Mouse (Mus musculus): ENCODE data around the gene Oas1e. TPM values are rescaled to one million over a fixed set of nuclear protein-coding genes. Genes with fewer than 3 reads are reported as not detected.

Gene Oas1e
- polyA plus RNA-seq, 1 experiment from 2014 or later: 0.13 TPM

DNA sequence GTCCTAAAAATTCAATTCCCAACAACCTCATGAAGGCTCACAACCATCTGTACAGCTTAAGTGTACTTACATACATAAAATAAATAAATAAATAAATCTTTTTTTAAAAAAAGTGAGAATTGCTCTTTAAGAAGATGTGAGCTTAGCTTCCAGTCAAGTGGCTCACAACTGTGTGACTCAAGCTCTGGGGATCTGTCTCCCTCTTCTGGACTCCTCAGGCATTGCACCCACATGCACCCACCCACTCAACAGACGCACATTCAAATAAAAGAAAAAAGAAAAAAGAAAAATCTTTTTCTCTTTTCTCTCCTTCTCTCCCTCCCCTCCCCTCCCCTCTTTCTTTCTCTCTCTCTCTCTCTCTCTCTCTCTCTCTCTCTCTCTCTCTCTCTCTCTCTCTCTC lies 13.7 kb downstream of the Oas1e start:
- Histone ChIP-seq H3K27ac (ENCODE audit: low read depth, low read length) (no peak overlapping the region), H3K27me3 (replicated peaks; ENCODE audit: control insufficient read depth, insufficient read depth, low read length) (no peaks in the 10 kb centered on the region), H3K4me3 (ENCODE audit: low read depth, low read length) (no peak overlapping the region), H3K36me3 (ENCODE audit: control insufficient read depth, insufficient read depth, low read length) (no peaks in the 10 kb centered on the region), H3K9ac (ENCODE audit: low read length) (no peak overlapping the region), H3K9me3 (replicated peaks; ENCODE audit: control insufficient read depth, low read length) (no peaks in the 10 kb centered on the region), H3K4me2 (ENCODE audit: low read length) (no peak overlapping the region), H3K4me1 (ENCODE audit: control insufficient read depth, insufficient read depth, low read length) (no peaks in the 10 kb centered on the region)
- 85% methylated on average over 1 of the region's 1 CpGs for WGBS
- ATAC-seq (no peak), DNase-seq (ENCODE audit: low spot score) (no peak)

- Histone ChIP-seq H3K36me3 (ENCODE audit: control insufficient read depth, insufficient read depth, low read length) (no peaks in the 10 kb centered on the region), H3K27me3 (replicated peaks; ENCODE audit: control insufficient read depth, insufficient read depth, low read length) (no peaks in the 10 kb centered on the region), H3K9ac (ENCODE audit: low read length) (no peak overlapping the region), H3K9me3 (replicated peaks; ENCODE audit: control insufficient read depth, low read length) (no peaks in the 10 kb centered on the region), H3K27ac (ENCODE audit: low read depth, low read length) (no peak overlapping the region), H3K4me1 (ENCODE audit: control insufficient read depth, insufficient read depth, low read length) (no peaks in the 10 kb centered on the region), H3K4me3 (ENCODE audit: low read depth, low read length) (no peak overlapping the region), H3K4me2 (ENCODE audit: low read length) (no peak overlapping the region)
- 63% methylated on average over 3 of the region's 3 CpGs for WGBS
- ATAC-seq (no peak), DNase-seq (ENCODE audit: low spot score) (no peak)
Measured at GRCm38 (mm10) chr5:120779922-120780321, 15.4 kb downstream of the Oas1e start.

- H3K4me2 ChIP-seq (ENCODE audit: low read length): no peak overlapping the region
- DNase-seq (ENCODE audit: low spot score) (no peak), ATAC-seq (no peak)
- no peak overlapping the region for H3K9ac ChIP-seq (ENCODE audit: low read length)
- no peaks in the 10 kb centered on the region for H3K9me3 ChIP-seq (replicated peaks; ENCODE audit: control insufficient read depth, low read length)
- WGBS: 72% methylated on average over 2 of the region's 2 CpGs
- H3K36me3 ChIP-seq (ENCODE audit: control insufficient read depth, insufficient read depth, low read length): no peaks in the 10 kb centered on the region
- H3K4me1 ChIP-seq (ENCODE audit: control insufficient read depth, insufficient read depth, low read length): no peaks in the 10 kb centered on the region
- no peaks in the 10 kb centered on the region for H3K27me3 ChIP-seq (replicated peaks; ENCODE audit: control insufficient read depth, insufficient read depth, low read length)
- H3K27ac ChIP-seq (ENCODE audit: low read depth, low read length): no peak overlapping the region
- H3K4me3 ChIP-seq (ENCODE audit: low read depth, low read length): no peak overlapping the region
Measured at GRCm38 (mm10) chr5:120778941-120779340, 16.4 kb downstream of the Oas1e start.

- H3K27me3 ChIP-seq (replicated peaks; ENCODE audit: control insufficient read depth, insufficient read depth, low read length): no peaks in the 10 kb centered on the region
- no peak within 1 kb of the TSS for H3K4me3 ChIP-seq (ENCODE audit: low read depth, low read length)
- H3K9ac ChIP-seq (ENCODE audit: low read length): no peak within 1 kb of the TSS
- H3K9me3 ChIP-seq (replicated peaks; ENCODE audit: control insufficient read depth, low read length): no peaks in the 10 kb centered on the region
- WGBS: 83% methylated on average over 9 of the region's 9 CpGs
- H3K36me3 ChIP-seq (ENCODE audit: control insufficient read depth, insufficient read depth, low read length): no peaks in the 10 kb centered on the region
- DNase-seq (ENCODE audit: low spot score) (no peak), ATAC-seq (no peak)
- H3K4me2 ChIP-seq (ENCODE audit: low read length): no peak within 1 kb of the TSS
- no peaks in the 10 kb centered on the region for H3K4me1 ChIP-seq (ENCODE audit: control insufficient read depth, insufficient read depth, low read length)
- no peak within 1 kb of the TSS for H3K27ac ChIP-seq (ENCODE audit: low read depth, low read length)
Measured at GRCm38 (mm10) chr5:120777478-120777877, 17.9 kb downstream of the Oas1e start, which contains the start of gene Oas3. Gene Oas3 (minus strand): TSS chr5:120777661.

DNA sequence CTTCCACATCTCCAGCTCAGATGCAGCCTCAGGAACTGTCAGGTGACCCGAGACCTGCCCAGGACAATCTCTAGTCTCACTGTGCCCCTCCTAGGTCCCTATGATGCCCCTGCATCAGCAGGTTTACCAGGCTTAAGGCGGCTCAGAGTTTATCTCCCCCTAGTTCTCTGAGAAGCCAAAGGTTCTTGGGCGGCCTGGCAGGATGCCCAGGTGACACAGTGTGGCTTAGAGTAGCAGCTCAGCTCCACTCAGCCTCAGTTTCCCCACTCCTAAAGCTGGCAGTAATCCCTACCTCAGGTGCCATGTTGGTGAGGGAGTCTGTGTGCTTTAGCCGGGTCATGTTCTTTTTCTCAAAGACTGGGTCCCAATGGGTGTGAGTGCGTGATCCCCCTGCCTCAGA lies 18.5 kb downstream of the Oas1e start:
- no peaks in the 10 kb centered on the region for H3K27me3 ChIP-seq (replicated peaks; ENCODE audit: control insufficient read depth, insufficient read depth, low read length)
- ATAC-seq (no peak), DNase-seq (ENCODE audit: low spot score) (no peak)
- WGBS: 86% methylated on average over 5 of the region's 5 CpGs
- H3K9me3 ChIP-seq (replicated peaks; ENCODE audit: control insufficient read depth, low read length): no peaks in the 10 kb centered on the region
- H3K36me3 ChIP-seq (ENCODE audit: control insufficient read depth, insufficient read depth, low read length): no peaks in the 10 kb centered on the region
- H3K27ac ChIP-seq (ENCODE audit: low read depth, low read length): no peak overlapping the region
- H3K4me1 ChIP-seq (ENCODE audit: control insufficient read depth, insufficient read depth, low read length): no peaks in the 10 kb centered on the region
- no peak overlapping the region for H3K4me2 ChIP-seq (ENCODE audit: low read length)
- H3K4me3 ChIP-seq (ENCODE audit: low read depth, low read length): no peak overlapping the region
- no peak overlapping the region for H3K9ac ChIP-seq (ENCODE audit: low read length)

- Histone ChIP-seq H3K27me3 (replicated peaks; ENCODE audit: control insufficient read depth, insufficient read depth, low read length) (no peaks in the 10 kb centered on the region), H3K36me3 (ENCODE audit: control insufficient read depth, insufficient read depth, low read length) (no peaks in the 10 kb centered on the region), H3K9ac (ENCODE audit: low read length) (no peak overlapping the region), H3K27ac (ENCODE audit: low read depth, low read length) (no peak overlapping the region), H3K4me1 (ENCODE audit: control insufficient read depth, insufficient read depth, low read length) (no peaks in the 10 kb centered on the region), H3K9me3 (replicated peaks; ENCODE audit: control insufficient read depth, low read length) (no peaks in the 10 kb centered on the region), H3K4me2 (ENCODE audit: low read length) (no peak overlapping the region), H3K4me3 (ENCODE audit: low read depth, low read length) (no peak overlapping the region)
- DNase-seq (ENCODE audit: low spot score) (no peak), ATAC-seq (no peak)
- whole genome bisulfite sequencing: 88% methylated on average over 14 of the region's 14 CpGs
Measured at GRCm38 (mm10) chr5:120775287-120775985, 19.9 kb downstream of the Oas1e start.

DNA sequence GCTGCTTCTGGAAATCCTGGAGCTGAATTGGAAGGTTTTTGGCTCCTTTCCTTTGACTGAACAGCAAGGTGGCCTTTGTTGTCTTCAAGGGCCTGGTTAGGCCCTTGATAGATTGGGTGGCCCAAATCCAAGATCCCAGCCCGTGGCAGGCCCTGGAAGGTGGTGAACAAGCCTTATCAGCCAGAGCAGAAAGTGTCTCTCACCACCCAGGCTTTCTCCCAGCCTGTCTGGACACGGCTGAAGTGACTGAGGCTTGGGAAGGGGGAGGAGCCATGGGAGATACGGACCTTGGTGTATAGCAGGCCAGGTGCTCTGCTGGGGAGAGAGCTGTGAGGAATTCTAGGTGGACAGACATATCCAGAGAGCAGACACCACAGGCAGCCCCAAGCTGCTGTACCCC lies 25.9 kb downstream of the Oas1e start:
- DNase-seq (ENCODE audit: low spot score) (no peak), ATAC-seq (no peak)
- no peak overlapping the region for H3K4me3 ChIP-seq (ENCODE audit: low read depth, low read length)
- H3K4me1 ChIP-seq (ENCODE audit: control insufficient read depth, insufficient read depth, low read length): no peaks in the 10 kb centered on the region
- no peak overlapping the region for H3K27ac ChIP-seq (ENCODE audit: low read depth, low read length)
- 74% methylated on average over 3 of the region's 3 CpGs for WGBS
- no peaks in the 10 kb centered on the region for H3K27me3 ChIP-seq (replicated peaks; ENCODE audit: control insufficient read depth, insufficient read depth, low read length)
- H3K9ac ChIP-seq (ENCODE audit: low read length): no peak overlapping the region
- H3K4me2 ChIP-seq (ENCODE audit: low read length): no peak overlapping the region
- no peaks in the 10 kb centered on the region for H3K36me3 ChIP-seq (ENCODE audit: control insufficient read depth, insufficient read depth, low read length)
- H3K9me3 ChIP-seq (replicated peaks; ENCODE audit: control insufficient read depth, low read length): no peaks in the 10 kb centered on the region

DNA sequence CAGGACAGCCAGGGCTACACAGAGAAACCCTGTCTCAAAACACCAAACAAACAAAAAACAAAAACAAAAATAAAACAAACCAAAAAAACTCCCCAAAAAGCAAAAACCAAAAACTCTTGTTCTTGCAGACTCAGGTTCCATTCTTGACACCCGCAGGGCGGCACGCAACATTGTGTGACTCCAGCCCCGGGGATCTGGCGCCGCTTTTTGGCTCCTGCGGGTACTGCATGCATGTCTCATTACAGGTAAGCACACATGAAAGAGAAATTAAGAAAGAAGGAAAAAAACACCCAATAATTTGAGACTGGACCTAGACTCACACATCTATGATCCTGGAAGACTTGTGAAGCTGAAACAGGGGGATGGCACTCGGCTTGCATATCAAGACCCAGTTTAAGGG lies 30.3 kb downstream of the Oas1e start:
- no peak for ATAC-seq
- no peak overlapping the region for H3K27ac ChIP-seq (ENCODE audit: low read depth, low read length)
- H3K36me3 ChIP-seq (ENCODE audit: control insufficient read depth, insufficient read depth, low read length): no peaks in the 10 kb centered on the region
- H3K4me1 ChIP-seq (ENCODE audit: control insufficient read depth, insufficient read depth, low read length): no peaks in the 10 kb centered on the region
- no peak for DNase-seq (ENCODE audit: low spot score)
- H3K27me3 ChIP-seq (replicated peaks; ENCODE audit: control insufficient read depth, insufficient read depth, low read length): no peaks in the 10 kb centered on the region
- H3K4me2 ChIP-seq (ENCODE audit: low read length): no peak overlapping the region
- WGBS: 70% methylated on average over 8 of the region's 8 CpGs
- H3K9me3 ChIP-seq (replicated peaks; ENCODE audit: control insufficient read depth, low read length): no peaks in the 10 kb centered on the region
- no peak overlapping the region for H3K4me3 ChIP-seq (ENCODE audit: low read depth, low read length)
- H3K9ac ChIP-seq (ENCODE audit: low read length): no peak overlapping the region

GRCm38 (mm10) chr5:120761901-120762300 lies 33.4 kb downstream of the Oas1e start:
- H3K4me3 ChIP-seq (ENCODE audit: low read depth, low read length): no peak overlapping the region
- H3K4me2 ChIP-seq (ENCODE audit: low read length): no peak overlapping the region
- no peak for ATAC-seq
- no peaks in the 10 kb centered on the region for H3K9me3 ChIP-seq (replicated peaks; ENCODE audit: control insufficient read depth, low read length)
- peak; percentile 25 for DNase-seq (ENCODE audit: low spot score)
- no peaks in the 10 kb centered on the region for H3K36me3 ChIP-seq (ENCODE audit: control insufficient read depth, insufficient read depth, low read length)
- no peaks in the 10 kb centered on the region for H3K4me1 ChIP-seq (ENCODE audit: control insufficient read depth, insufficient read depth, low read length)
- no peak overlapping the region for H3K27ac ChIP-seq (ENCODE audit: low read depth, low read length)
- 27% methylated on average over 6 of the region's 6 CpGs for WGBS
- H3K27me3 ChIP-seq (replicated peaks; ENCODE audit: control insufficient read depth, insufficient read depth, low read length): no peaks in the 10 kb centered on the region
- no peak overlapping the region for H3K9ac ChIP-seq (ENCODE audit: low read length)

All from forebrain, embryonic 14.5 days (tissue).